Mouse (Mus musculus) hindbrain, embryonic 13.5 days (tissue): ENCODE measurements around the gene Dnah6. TPM values are rescaled to one million over a fixed set of nuclear protein-coding genes. Genes with fewer than 3 reads are reported as not detected.

ENCODE experiments used
- ATAC-seq: fragments of 200-750 bp; cut with Nextera tagmentation; 2 replicates; pipeline ENCODE4 v1.8.0; 2017; ENCODE audit warnings: moderate TSS enrichment; ENCODE audit not compliant: low FRiP score
- H3K27ac ChIP-seq: fragments of 300-500 bp; sonication (generic); 2 replicates; pipeline ENCODE4 v1.5.1; 2015; ENCODE audit warnings: inconsistent platforms, mild to moderate bottlenecking, moderate library complexity
- H3K27me3 ChIP-seq: fragments of 300-500 bp; sonication (generic); 2 replicates; pipeline ENCODE4 v1.6.1; 2015; ENCODE audit warnings: mild to moderate bottlenecking, inconsistent platforms
- H3K36me3 ChIP-seq: fragments of 300-500 bp; sonication (generic); 2 replicates; pipeline ENCODE4 v1.6.1; 2015; ENCODE audit warnings: mild to moderate bottlenecking, inconsistent platforms
- H3K4me1 ChIP-seq: fragments of 300-500 bp; sonication (generic); replicated peaks from 2 replicates; pipeline ENCODE4 v1.6.1; 2015; ENCODE audit warnings: inconsistent platforms
- H3K4me2 ChIP-seq: fragments of 300-500 bp; sonication (generic); 2 replicates; pipeline ENCODE4 v1.6.1; 2015; ENCODE audit warnings: inconsistent platforms, mild to moderate bottlenecking, moderate library complexity
- H3K4me3 ChIP-seq: fragments of 300-500 bp; sonication (generic); 2 replicates; pipeline ENCODE4 v1.5.1; 2015; ENCODE audit warnings: mild to moderate bottlenecking, inconsistent platforms
- H3K9ac ChIP-seq: fragments of 300-500 bp; sonication (generic); 2 replicates; pipeline ENCODE4 v1.6.1; 2015; ENCODE audit warnings: mild to moderate bottlenecking, inconsistent platforms
- H3K9me3 ChIP-seq: fragments of 300-500 bp; sonication (generic); 2 replicates; pipeline ENCODE4 v1.6.1; 2016; ENCODE audit warnings: inconsistent platforms
- WGBS: fragments of 180-500 bp; shearing (Covaris S2); methylation state at CpG from one replicate; pipeline ENCODE4 v1.1.7; 2015; 5-methylcytosine and 5-hydroxymethylcytosine counted together
- polyA plus RNA-seq: library from polyadenylated mRNA; unstranded; fragments of >200 nt; fragmentation: Nextera tagmentation; extraction: Ambion mirVana; gene quantifications from 2 replicates; pipeline ENCODE4 v1.2.1, GENCODE M21; 2015

The Dnah6 gene
- polyA plus RNA-seq, 1 experiment from 2014 or later: 0.47 TPM

GRCm38 (mm10) chr6:73249049-73249422 is 27.6 kb upstream of the Dnah6 start:
- Histone ChIP-seq H3K4me3 (peak overlapping the region; percentile 93), H3K36me3 (no peaks in the 10 kb centered on the region), H3K27me3 (no peaks in the 10 kb centered on the region), H3K4me2 (peak overlapping the region; percentile 82), H3K9ac (peak overlapping the region; percentile 97), H3K4me1 (peaks cover 13% of the 10 kb centered on the region), H3K27ac (no peak overlapping the region), H3K9me3 (no peaks in the 10 kb centered on the region)
- 9% methylated on average over 12 of the region's 12 CpGs for WGBS
- ATAC-seq: no peak

- Histone ChIP-seq H3K4me2 (peak within 1 kb of the TSS; percentile 82), H3K9ac (peak within 1 kb of the TSS; percentile 97), H3K36me3 (no peaks in the 10 kb centered on the region), H3K27ac (peak within 1 kb of the TSS; percentile 83), H3K27me3 (no peaks in the 10 kb centered on the region), H3K4me3 (peak within 1 kb of the TSS; percentile 93), H3K4me1 (peaks cover 12% of the 10 kb centered on the region), H3K9me3 (no peaks in the 10 kb centered on the region)
- ATAC-seq: peak; percentile 96
- WGBS: under 1% methylated on average over 58 of the region's 58 CpGs
Measured at GRCm38 (mm10) chr6:73248237-73249048, 27.0 kb upstream of the Dnah6 start, which contains the start of gene Suclg1. Gene Suclg1, plus strand, starts transcription at chr6:73248382.

- Histone ChIP-seq H3K27me3 (no peaks in the 10 kb centered on the region), H3K9ac (0 out of 2 replicates have a peak overlapping the region, but pooled peaks have one; percentile 97), H3K4me3 (peak overlapping the region; percentile 93), H3K36me3 (no peaks in the 10 kb centered on the region), H3K4me2 (peak overlapping the region; percentile 82), H3K27ac (no peak overlapping the region), H3K4me1 (peaks cover 12% of the 10 kb centered on the region), H3K9me3 (no peaks in the 10 kb centered on the region)
- WGBS: 43% methylated on average over 4 of the region's 4 CpGs
- no peak for ATAC-seq
Measured at GRCm38 (mm10) chr6:73247452-73247851, 26.0 kb upstream of the Dnah6 start.

- Histone ChIP-seq H3K9ac (no peak overlapping the region), H3K4me3 (no peak overlapping the region), H3K9me3 (no peaks in the 10 kb centered on the region), H3K27me3 (no peaks in the 10 kb centered on the region), H3K4me1 (peaks cover 12% of the 10 kb centered on the region), H3K27ac (no peak overlapping the region), H3K4me2 (no peak overlapping the region), H3K36me3 (no peaks in the 10 kb centered on the region)
- WGBS: 82% methylated on average over 2 of the region's 2 CpGs
- no peak for ATAC-seq
Measured at GRCm38 (mm10) chr6:73246821-73247220, 25.4 kb upstream of the Dnah6 start.

- Histone ChIP-seq H3K9me3 (no peaks in the 10 kb centered on the region), H3K27me3 (no peaks in the 10 kb centered on the region), H3K27ac (no peak overlapping the region), H3K4me1 (no peaks in the 10 kb centered on the region), H3K9ac (no peak overlapping the region), H3K36me3 (no peaks in the 10 kb centered on the region), H3K4me2 (no peak overlapping the region), H3K4me3 (no peak overlapping the region)
- no peak for ATAC-seq
- 71% methylated on average over 3 of the region's 3 CpGs for WGBS
Measured at GRCm38 (mm10) chr6:73235650-73236049, 14.2 kb upstream of the Dnah6 start.

- H3K27me3 ChIP-seq: no peaks in the 10 kb centered on the region
- 87% methylated on average over 6 of the region's 6 CpGs for WGBS
- no peaks in the 10 kb centered on the region for H3K9me3 ChIP-seq
- H3K4me3 ChIP-seq: no peak overlapping the region
- no peaks in the 10 kb centered on the region for H3K36me3 ChIP-seq
- no peak overlapping the region for H3K9ac ChIP-seq
- H3K4me1 ChIP-seq: no peaks in the 10 kb centered on the region
- no peak overlapping the region for H3K4me2 ChIP-seq
- no peak overlapping the region for H3K27ac ChIP-seq
- ATAC-seq: no peak
Measured at GRCm38 (mm10) chr6:73234302-73234900, 12.9 kb upstream of the Dnah6 start.

GRCm38 (mm10) chr6:73233202-73233726 is 11.8 kb upstream of the Dnah6 start:
- Histone ChIP-seq H3K4me2 (no peak overlapping the region), H3K27ac (no peak overlapping the region), H3K9ac (no peak overlapping the region), H3K9me3 (no peaks in the 10 kb centered on the region), H3K4me1 (no peaks in the 10 kb centered on the region), H3K36me3 (no peaks in the 10 kb centered on the region), H3K4me3 (no peak overlapping the region), H3K27me3 (no peaks in the 10 kb centered on the region)
- WGBS: 91% methylated on average over 6 of the region's 6 CpGs
- ATAC-seq: no peak

GRCm38 (mm10) chr6:73232152-73232584 is 10.7 kb upstream of the Dnah6 start:
- no peak for ATAC-seq

GRCm38 (mm10) chr6:73228881-73229280 is 7.4 kb upstream of the Dnah6 start:
- Histone ChIP-seq H3K27ac (no peak overlapping the region), H3K4me3 (no peak overlapping the region), H3K4me1 (no peaks in the 10 kb centered on the region), H3K9ac (no peak overlapping the region), H3K36me3 (no peaks in the 10 kb centered on the region), H3K4me2 (no peak overlapping the region), H3K27me3 (no peaks in the 10 kb centered on the region), H3K9me3 (no peaks in the 10 kb centered on the region)
- WGBS: 58% methylated on average over 3 of the region's 3 CpGs
- ATAC-seq: no peak

More at GRCm38 (mm10) chr6:73232152-73232584, 10.7 kb upstream of the Dnah6 start:
- no peaks in the 10 kb centered on the region for H3K4me1 ChIP-seq
- no peaks in the 10 kb centered on the region for H3K36me3 ChIP-seq
- H3K9ac ChIP-seq: no peak overlapping the region
- H3K27me3 ChIP-seq: no peaks in the 10 kb centered on the region
- no peak overlapping the region for H3K4me2 ChIP-seq
- H3K9me3 ChIP-seq: no peaks in the 10 kb centered on the region
- H3K4me3 ChIP-seq: no peak overlapping the region
- 87% methylated on average over 12 of the region's 12 CpGs for WGBS
- H3K27ac ChIP-seq: no peak overlapping the region

GRCm38 (mm10) chr6:73228408-73228807 is 7.0 kb upstream of the Dnah6 start:
- 61% methylated on average over 4 of the region's 4 CpGs for WGBS
- ATAC-seq: no peak
- H3K36me3 ChIP-seq: no peaks in the 10 kb centered on the region
- H3K9ac ChIP-seq: no peak overlapping the region
- H3K4me2 ChIP-seq: no peak overlapping the region
- no peak overlapping the region for H3K4me3 ChIP-seq
- H3K4me1 ChIP-seq: no peaks in the 10 kb centered on the region
- H3K27ac ChIP-seq: no peak overlapping the region
- no peaks in the 10 kb centered on the region for H3K27me3 ChIP-seq
- H3K9me3 ChIP-seq: no peaks in the 10 kb centered on the region

- Histone ChIP-seq H3K9ac (no peak overlapping the region), H3K27ac (no peak overlapping the region), H3K4me1 (no peaks in the 10 kb centered on the region; the same call in 1 of the 2 replicates), H3K4me2 (no peak overlapping the region), H3K27me3 (no peaks in the 10 kb centered on the region), H3K36me3 (no peaks in the 10 kb centered on the region), H3K9me3 (no peaks in the 10 kb centered on the region), H3K4me3 (no peak overlapping the region)
- no peak for ATAC-seq
- 48% methylated on average over 10 of the region's 10 CpGs for WGBS
Measured at GRCm38 (mm10) chr6:73227376-73228158, 6.1 kb upstream of the Dnah6 start.
